Mouse (Mus musculus) brain, embryonic 14.5 days (tissue): Measurements from ENCODE around the gene Irf3. TPM values are rescaled to one million over a fixed set of nuclear protein-coding genes. Genes with fewer than 3 reads are reported as not detected.

ENCODE experiments used
- DNase-seq: peaks from one replicate; pipeline ENCODE4 v3.0.0-alpha.2; 2011; ENCODE audit warnings: low read depth
- CTCF ChIP-seq: fragments of 200-500 bp; IDR thresholded peaks from 2 replicates; pipeline ENCODE4 v1.5.1; 2012; ENCODE audit warnings: inconsistent platforms, mild to moderate bottlenecking, moderate library complexity, borderline replicate concordance; ENCODE audit not compliant: insufficient read depth, insufficient read length; ENCODE audit errors: extremely low read depth
- POLR2A ChIP-seq: fragments of 200-500 bp; IDR thresholded peaks from 2 replicates; pipeline ENCODE4 v1.6.1; 2012; ENCODE audit warnings: mild to moderate bottlenecking, inconsistent platforms, borderline replicate concordance; ENCODE audit not compliant: poor library complexity, insufficient read depth, insufficient read length, severe bottlenecking; ENCODE audit errors: extremely low read depth
- polyA plus RNA-seq: library from polyadenylated mRNA; depleted of rRNA; stranded (reverse); fragments of >200 nt; gene quantifications from 2 replicates; pipeline ENCODE4 v1.2.3, GENCODE M21; 2012; rRNA removed

The Irf3 gene
- polyA plus RNA-seq: 84.4 and 130 TPM in 2 replicates

- TF ChIP-seq CTCF (no peak), POLR2A (no peak)
- DNase-seq: peak; percentile 98
Measured at GRCm38 (mm10) chr7:44997231-44997939, at the start of gene Irf3. Irf3 (plus strand) TSS chr7:44997648.

GRCm38 (mm10) chr7:44949922-44950321 lies 47.5 kb upstream of the Irf3 start:
- TF ChIP-seq POLR2A: no peak
- no peak for TF ChIP-seq CTCF
- DNase-seq: no peak

- peak; percentile 59 for DNase-seq
- no peak for TF ChIP-seq CTCF
Measured at GRCm38 (mm10) chr7:44951960-44952359, 45.5 kb upstream of the Irf3 start.

- 0 out of 2 replicates have a peak, but pooled peaks have one; percentile 8 for TF ChIP-seq POLR2A
- TF ChIP-seq CTCF: no peak
- peak; percentile 95 for DNase-seq
Measured at GRCm38 (mm10) chr7:44952611-44953306, 44.7 kb upstream of the Irf3 start.

- no peak for DNase-seq
Measured at GRCm38 (mm10) chr7:44953561-44953960, 43.9 kb upstream of the Irf3 start.

GRCm38 (mm10) chr7:44954091-44954885 lies 43.2 kb upstream of the Irf3 start:
- TF ChIP-seq POLR2A (no peak), CTCF (no peak)
- no peak for DNase-seq

More at GRCm38 (mm10) chr7:44953561-44953960, 43.9 kb upstream of the Irf3 start:
- no peak for TF ChIP-seq POLR2A
- no peak for TF ChIP-seq CTCF

GRCm38 (mm10) chr7:44955628-44956027 lies 41.8 kb upstream of the Irf3 start:
- TF ChIP-seq CTCF (peak; percentile 47; the same call in 1 of the 2 replicates), POLR2A (no peak)
- peak; percentile 45 for DNase-seq

GRCm38 (mm10) chr7:44956266-44956665 lies 41.2 kb upstream of the Irf3 start:
- TF ChIP-seq POLR2A (no peak), CTCF (no peak)
- no peak for DNase-seq

- TF ChIP-seq CTCF (no peak), POLR2A (no peak)
Measured at GRCm38 (mm10) chr7:44957183-44957835, 40.1 kb upstream of the Irf3 start.

GRCm38 (mm10) chr7:44958208-44958607 lies 39.2 kb upstream of the Irf3 start:
- no peak for TF ChIP-seq POLR2A
- TF ChIP-seq CTCF: peak; percentile 61; the same call in 1 of the 2 replicates
- peak; percentile 72 for DNase-seq

More at GRCm38 (mm10) chr7:44957183-44957835, 40.1 kb upstream of the Irf3 start:
- no peak for DNase-seq

- TF ChIP-seq POLR2A: no peak
- DNase-seq: no peak
Measured at GRCm38 (mm10) chr7:44959281-44959680, 38.2 kb upstream of the Irf3 start.

GRCm38 (mm10) chr7:44959874-44960511 lies 37.5 kb upstream of the Irf3 start:
- TF ChIP-seq POLR2A (no peak), CTCF (no peak)
- DNase-seq: no peak
